Mouse (Mus musculus) left cerebral cortex, adult 8-10 months (tissue): ENCODE measurements at regions not wholly inside any gene's neighbourhood (a gene's known extent, or its start where the extent isn't known, plus 50 kb on each side); places are given as distances from the start of the nearest gene placed in this dataset.
"Not testable (repeated sequence)": the region's sequence is repeated elsewhere in the genome, so short reads cannot be mapped to it uniquely, and the experiment has no call there.

Experiments used
- DNase-seq, 2 experiments: peaks; one replicate each; pipeline ENCODE4 v3.0.0; 2022; ENCODE audit warnings: low spot score in 2 of 2

DNA sequence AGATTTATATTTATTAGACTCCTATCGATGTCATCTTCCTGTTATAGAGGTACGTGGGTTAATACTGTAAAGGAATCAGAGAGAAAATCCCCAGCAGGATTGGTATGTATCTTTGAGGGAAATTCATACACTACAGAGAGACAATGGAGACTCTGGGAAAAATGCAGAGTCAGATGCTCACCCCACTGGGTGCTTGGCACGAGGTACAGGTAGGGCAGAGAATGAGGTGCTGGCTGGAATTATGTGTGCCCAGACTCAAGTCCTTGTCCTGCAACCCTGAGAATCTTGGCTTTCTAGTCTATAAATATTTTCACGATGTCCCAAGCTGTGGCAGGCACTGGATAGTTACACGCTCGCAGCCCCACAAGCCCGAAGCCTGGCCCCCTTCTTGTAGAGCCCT, 57.8 kb upstream of the Cry1 start:
- no peak for DNase-seq

DNA sequence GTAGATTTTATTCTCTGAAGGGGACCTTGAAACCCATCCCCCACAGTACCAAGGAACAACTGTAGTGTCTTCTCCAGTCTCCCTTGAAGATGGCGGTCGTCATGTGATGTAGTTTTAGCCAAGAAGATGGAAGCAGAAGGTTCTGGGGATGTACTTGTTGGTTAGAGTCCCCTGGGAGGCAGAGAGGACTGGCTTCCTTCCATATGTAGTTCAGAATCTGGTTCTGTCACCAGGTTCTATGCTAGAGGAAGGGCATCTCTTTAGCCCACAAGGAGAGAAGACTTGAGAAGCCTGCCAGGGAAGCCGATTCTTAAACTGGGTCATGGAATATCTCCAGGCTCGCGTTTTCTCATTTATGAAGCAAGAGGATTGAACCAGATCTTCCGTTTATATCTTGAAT, 58.7 kb upstream of the Cry1 start:
- no peak for DNase-seq

GRCm38 (mm10) chr10:85265746-85266145, 80.9 kb upstream of the Cry1 start:
- DNase-seq, result peak in 1 of 2 experiments; percentile 28

GRCm38 (mm10) chr10:85266148-85266547, 81.3 kb upstream of the Cry1 start:
- no peak for DNase-seq

DNA sequence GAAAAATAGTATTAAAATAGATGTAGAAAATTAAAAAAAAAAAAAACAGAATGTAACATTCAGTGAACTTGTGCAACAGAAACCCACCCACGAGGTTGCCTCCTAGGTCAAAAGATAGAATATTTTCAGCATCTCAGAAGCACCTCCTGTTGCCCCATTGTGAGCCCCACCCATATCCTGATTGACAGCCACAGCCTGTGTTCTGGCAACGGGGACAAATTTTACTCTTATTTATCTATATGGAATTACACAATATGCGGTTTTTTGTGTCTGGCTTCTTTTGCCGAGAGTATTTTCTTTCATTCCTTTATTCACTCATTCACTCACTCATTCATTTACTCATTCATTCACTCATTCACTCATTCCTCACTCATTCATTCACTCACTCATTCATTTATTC, 81.9 kb upstream of the Cry1 start:
- no peak for DNase-seq

DNA sequence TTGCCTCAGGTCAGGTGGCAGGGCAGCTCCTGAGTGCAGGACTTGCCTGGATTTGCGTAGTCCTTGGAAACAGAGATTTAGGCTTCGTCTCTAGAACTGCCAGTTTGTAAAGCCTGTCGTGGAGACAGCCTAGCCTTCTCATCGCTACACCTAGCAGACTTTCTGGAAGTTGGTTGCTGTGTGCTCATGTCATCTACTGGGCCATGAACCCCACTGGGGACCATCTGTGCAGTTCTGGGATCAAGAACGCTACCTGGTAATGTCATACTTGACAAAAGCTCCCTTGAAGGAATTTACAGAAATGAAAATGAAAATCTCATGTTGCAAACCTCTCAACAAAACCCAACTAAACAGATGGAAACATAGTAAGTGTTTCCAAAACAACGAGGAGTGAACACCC, 85.3 kb upstream of the Cry1 start:
- DNase-seq, result no peak

DNA sequence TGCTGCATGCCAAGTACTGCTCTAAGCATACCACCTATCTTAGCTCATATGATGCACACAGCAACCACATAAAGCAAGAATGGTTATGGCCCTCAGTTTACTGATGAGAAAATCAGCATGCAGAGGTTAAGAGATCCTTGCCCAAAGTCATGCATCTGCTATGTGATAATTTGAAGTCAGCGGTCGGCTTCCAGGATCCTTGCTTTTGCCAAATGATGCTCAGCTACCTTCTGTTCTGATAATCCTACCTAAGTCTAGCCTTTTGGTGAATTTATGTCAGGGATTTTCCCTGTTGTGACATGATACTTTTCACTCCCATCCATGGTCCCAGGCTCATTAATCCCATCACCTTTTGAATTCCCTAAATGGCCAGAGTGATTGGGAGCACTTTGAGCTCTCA, 91.9 kb upstream of the Cry1 start:
- no peak for DNase-seq

- no peak for DNase-seq
Observed at GRCm38 (mm10) chr10:85291733-85292476, 94.7 kb upstream of the Btbd11 start.

DNA sequence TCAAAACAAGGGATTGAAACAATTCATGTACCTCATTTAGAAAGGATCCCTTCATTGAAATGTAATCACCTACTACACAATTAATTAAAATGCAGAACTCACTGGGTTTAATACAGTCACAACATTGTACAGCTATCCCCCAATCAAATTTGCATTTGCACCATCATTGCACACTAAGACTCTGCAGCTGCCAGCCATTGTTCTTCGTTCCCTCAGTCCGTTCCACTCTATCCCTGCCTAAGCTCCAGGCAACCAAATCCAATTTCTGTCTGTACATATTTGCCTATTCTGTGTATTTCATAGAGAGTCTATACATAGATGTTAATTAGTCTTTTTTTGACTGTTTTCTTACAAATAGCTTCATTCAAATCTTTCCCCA, 94.1 kb upstream of the Btbd11 start:
- DNase-seq, result no peak

GRCm38 (mm10) chr10:85293071-85293783, 93.4 kb upstream of the Btbd11 start:
- DNase-seq, result no peak

GRCm38 (mm10) chr10:85295133-85295887, 91.3 kb upstream of the Btbd11 start:
- DNase-seq, result no peak

DNA sequence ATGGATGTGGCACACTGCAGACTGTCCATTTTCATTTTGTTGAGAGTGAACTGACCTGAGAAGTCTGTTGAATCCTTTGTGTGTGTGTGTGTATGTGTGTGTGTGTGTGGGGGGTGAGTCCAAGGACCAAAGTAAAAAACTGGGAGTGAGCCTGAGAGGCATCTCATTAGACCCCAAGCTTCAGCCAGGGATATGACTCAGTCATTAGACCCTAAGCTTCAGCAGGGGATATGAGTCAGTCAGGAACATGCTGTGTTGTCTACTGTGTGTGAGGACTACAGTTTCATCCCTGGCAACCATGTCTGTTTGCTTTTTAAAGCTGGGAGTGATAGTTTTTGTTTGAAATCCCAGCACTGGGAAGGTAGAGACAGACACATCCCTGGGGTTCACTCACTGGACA, 74.8 kb upstream of the Btbd11 start:
- DNase-seq, result no peak

- not testable (repeated sequence) for DNase-seq
Observed at GRCm38 (mm10) chr10:85313331-85313730, 73.3 kb upstream of the Btbd11 start.

GRCm38 (mm10) chr10:85320971-85321370, 65.6 kb upstream of the Btbd11 start:
- no peak for DNase-seq

GRCm38 (mm10) chr10:85322280-85322679, 64.3 kb upstream of the Btbd11 start:
- no peak for DNase-seq

DNA sequence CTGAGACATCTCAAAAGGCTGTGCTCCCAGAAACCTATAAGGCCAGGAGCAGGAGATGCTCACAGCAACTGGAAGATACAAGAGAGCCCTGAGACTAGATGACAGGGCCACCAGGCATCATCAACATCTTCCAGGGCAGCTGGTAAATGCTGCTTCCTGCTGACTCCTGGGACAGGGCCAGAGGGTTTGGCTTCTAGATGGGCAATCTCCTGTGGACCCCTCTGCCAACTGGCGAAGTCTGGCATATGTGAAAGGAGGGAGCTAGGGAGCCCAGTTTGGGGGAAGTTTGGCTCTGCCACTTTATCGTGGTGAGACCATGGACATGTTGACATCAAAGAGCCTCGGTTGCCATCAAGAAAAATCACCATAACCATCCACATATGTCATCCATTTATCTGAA, 57.2 kb upstream of the Btbd11 start:
- DNase-seq, result no peak

DNA sequence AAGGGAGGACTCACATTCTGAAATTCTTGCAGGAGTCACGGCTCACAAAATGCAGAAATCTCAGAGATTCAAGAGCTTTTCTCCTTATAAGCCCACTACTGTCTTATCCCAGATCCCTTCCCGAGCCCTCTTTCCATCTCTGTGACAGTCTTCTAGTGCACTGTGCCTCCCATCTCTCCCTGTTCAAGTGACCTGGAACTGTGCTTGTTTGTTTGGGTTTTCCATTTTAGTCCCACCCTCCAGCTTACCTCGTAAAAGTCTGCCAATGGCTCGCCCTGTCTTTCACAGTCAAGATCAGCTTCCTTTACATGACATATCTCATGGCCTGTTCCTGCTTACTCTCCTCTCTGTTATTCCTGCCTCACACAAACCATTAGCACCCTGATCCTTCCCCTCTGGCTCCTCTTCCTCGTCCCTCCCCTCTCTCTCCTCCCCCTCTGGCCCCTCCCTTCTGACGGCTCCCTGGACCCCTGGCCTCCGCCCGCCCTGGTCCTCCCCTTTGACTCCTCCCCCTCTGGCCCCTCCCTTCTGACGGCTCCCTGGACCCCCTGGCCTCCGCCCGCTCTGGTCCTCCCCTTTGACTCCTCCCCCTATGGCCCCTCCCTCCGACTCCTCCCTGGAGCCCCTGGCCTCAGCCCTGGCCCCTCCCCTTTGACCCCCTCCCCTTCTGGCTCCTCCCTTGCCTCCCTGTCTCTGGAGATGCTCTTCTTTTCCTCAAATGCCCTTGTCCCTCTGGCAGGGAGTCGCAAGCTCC, 55.5 kb upstream of the Btbd11 start:
- no peak for DNase-seq
